Mouse (Mus musculus) heart, embryonic 12.5 days (tissue): ENCODE data around the gene Mlip. TPM values are rescaled to one million over a fixed set of nuclear protein-coding genes. Genes with fewer than 3 reads are reported as not detected.
"Not testable (repeated sequence)": the region's sequence is repeated elsewhere in the genome, so short reads cannot be mapped to it uniquely, and the experiment has no call there.

Source experiments
- ATAC-seq: fragments of 200-750 bp; cut with Nextera tagmentation; 2 replicates; pipeline ENCODE4 v1.8.0; 2017; ENCODE audit warnings: moderate TSS enrichment, moderate library complexity; ENCODE audit not compliant: insufficient number of reproducible peaks, low FRiP score
- H3K27ac ChIP-seq: fragments of 300-500 bp; sonication (generic); 2 replicates; pipeline ENCODE4 v1.5.1; 2016; ENCODE audit warnings: mild to moderate bottlenecking, moderate library complexity; ENCODE audit not compliant: poor library complexity, severe bottlenecking
- H3K27me3 ChIP-seq: fragments of 300-500 bp; sonication (generic); replicated peaks from 2 replicates; pipeline ENCODE4 v1.6.1; 2016; ENCODE audit warnings: mild to moderate bottlenecking, moderate library complexity
- H3K36me3 ChIP-seq: fragments of 300-500 bp; sonication (generic); 2 replicates; pipeline ENCODE4 v1.6.1; 2016; ENCODE audit warnings: mild to moderate bottlenecking, moderate library complexity
- H3K4me1 ChIP-seq: fragments of 300-500 bp; sonication (generic); replicated peaks from 2 replicates; pipeline ENCODE4 v1.6.1; 2016; ENCODE audit warnings: mild to moderate bottlenecking
- H3K4me2 ChIP-seq: fragments of 300-500 bp; sonication (generic); 2 replicates; pipeline ENCODE4 v1.6.1; 2016; ENCODE audit warnings: mild to moderate bottlenecking, moderate library complexity
- H3K4me3 ChIP-seq: fragments of 300-500 bp; sonication (generic); 2 replicates; pipeline ENCODE4 v1.5.1; 2016; ENCODE audit warnings: mild to moderate bottlenecking
- H3K9ac ChIP-seq: fragments of 300-500 bp; sonication (generic); 2 replicates; pipeline ENCODE4 v1.6.1; 2016; ENCODE audit warnings: mild to moderate bottlenecking, moderate library complexity
- H3K9me3 ChIP-seq: fragments of 300-500 bp; sonication (generic); replicated peaks from 2 replicates; pipeline ENCODE4 v1.6.1; 2016; ENCODE audit warnings: mild to moderate bottlenecking, moderate library complexity
- WGBS: fragments of 180-500 bp; shearing (Covaris S2); methylation state at CpG from one replicate; pipeline ENCODE4 v1.1.7; 2016; 5-methylcytosine and 5-hydroxymethylcytosine counted together
- polyA plus RNA-seq: library from polyadenylated mRNA; unstranded; fragments of >200 nt; fragmentation: Nextera tagmentation; extraction: Ambion mirVana; gene quantifications from 2 replicates; pipeline ENCODE4 v1.2.1, GENCODE M21; 2016

The Mlip gene
- polyA plus RNA-seq, 1 experiment from 2014 or later = 70.9 TPM

DNA sequence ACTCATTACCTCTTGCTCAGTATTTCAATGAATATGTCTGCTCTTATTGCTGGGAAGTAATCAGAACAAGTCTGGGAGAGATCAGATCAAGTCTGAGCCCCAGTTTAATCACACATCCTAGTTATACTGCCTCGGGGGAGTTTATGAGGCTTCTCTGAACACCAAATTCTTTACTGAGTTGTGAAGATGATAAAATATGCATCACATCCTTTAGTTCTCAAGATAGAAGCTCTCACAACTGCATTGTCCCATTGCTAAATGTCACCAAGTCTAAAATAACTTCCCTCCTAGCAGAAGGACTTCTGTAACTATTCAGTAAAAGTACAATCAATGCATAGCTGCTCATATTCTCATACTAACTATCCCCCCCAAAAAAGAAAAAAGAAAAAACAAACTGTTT, 154.5 kb downstream of the Mlip start:
- Histone ChIP-seq H3K27me3 (no peaks in the 10 kb centered on the region), H3K27ac (no peak overlapping the region), H3K4me3 (no peak overlapping the region), H3K9ac (no peak overlapping the region), H3K4me1 (0 out of 2 replicates have a peak, but pooled peaks cover 5% of the 10 kb centered on the region), H3K36me3 (no peaks in the 10 kb centered on the region), H3K9me3 (peaks cover 3% of the 10 kb centered on the region; the same call in 1 of the 2 replicates), H3K4me2 (no peak overlapping the region)
- 38% methylated on average over 1 of the region's 1 CpGs for WGBS
- ATAC-seq = no peak

DNA sequence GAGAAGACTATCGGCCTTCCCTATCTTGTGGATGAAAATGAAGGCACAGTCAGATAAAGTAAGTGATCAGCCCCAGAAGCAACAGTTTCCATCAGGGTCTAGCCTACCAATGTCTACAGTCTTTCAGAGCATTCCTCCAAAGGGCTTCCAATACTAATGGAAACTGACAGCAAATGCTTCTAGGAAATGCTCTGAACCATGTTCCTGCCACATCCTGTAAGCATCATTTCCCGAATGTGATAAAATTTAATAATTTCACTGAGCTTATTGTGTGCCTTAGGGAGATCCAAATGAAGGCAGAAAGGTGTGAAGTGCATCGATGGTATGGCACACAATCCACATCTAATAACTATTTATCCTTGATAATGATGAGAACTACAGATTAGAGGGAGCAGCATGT, 173.3 kb downstream of the Mlip start:
- H3K36me3 ChIP-seq = no peaks in the 10 kb centered on the region
- no peaks in the 10 kb centered on the region for H3K9me3 ChIP-seq
- ATAC-seq = no peak
- no peak overlapping the region for H3K4me3 ChIP-seq
- H3K27ac ChIP-seq = no peak overlapping the region
- no peak overlapping the region for H3K4me2 ChIP-seq
- no peaks in the 10 kb centered on the region for H3K4me1 ChIP-seq
- WGBS = 83% methylated on average over 3 of the region's 3 CpGs
- H3K9ac ChIP-seq = no peak overlapping the region
- H3K27me3 ChIP-seq = no peaks in the 10 kb centered on the region

DNA sequence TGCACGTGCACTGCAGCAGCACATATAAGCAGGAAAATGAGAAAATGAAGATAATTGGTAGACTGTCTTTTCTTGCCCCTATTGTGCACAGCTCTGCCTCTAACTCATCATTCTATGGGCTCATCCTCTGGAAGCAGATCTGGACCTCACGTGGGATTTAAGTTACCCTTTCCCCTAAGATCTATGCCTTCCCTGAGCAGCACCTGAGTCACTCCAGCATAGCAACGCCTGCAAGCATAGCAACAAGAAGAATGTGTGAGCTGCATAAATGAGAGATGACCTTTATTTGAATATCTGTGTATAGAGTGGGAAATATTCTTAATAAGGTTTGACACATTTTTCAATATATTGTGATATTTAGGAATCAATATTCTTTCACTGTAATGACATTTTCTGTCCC, 176.9 kb downstream of the Mlip start:
- H3K36me3 ChIP-seq = 0 out of 2 replicates have a peak, but pooled peaks cover 4% of the 10 kb centered on the region
- H3K4me2 ChIP-seq = no peak overlapping the region
- H3K9me3 ChIP-seq = no peaks in the 10 kb centered on the region
- H3K27ac ChIP-seq = no peak overlapping the region
- H3K27me3 ChIP-seq = no peaks in the 10 kb centered on the region
- no peak for ATAC-seq
- no peak overlapping the region for H3K4me3 ChIP-seq
- H3K9ac ChIP-seq = no peak overlapping the region
- WGBS = 74% methylated on average over 3 of the region's 3 CpGs
- H3K4me1 ChIP-seq = no peaks in the 10 kb centered on the region

DNA sequence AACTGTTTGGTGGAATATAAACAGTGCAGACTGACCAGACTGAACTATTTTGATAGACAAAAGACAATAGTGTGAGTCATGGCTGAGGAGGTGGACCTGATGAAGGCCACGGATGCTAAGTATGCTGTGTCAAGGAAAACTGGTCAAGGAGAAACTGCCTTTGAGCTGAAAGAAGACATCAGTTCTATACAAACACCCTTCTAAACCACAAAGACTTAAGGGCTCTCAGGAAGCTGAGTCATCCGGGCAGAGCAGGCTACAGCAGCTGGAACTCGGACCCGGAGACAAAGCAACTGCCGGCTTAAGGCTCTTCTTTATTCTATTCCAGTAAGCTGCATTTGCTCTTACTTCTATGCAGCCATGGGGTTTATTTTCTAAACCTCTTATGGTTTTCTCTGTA, 180.7 kb downstream of the Mlip start:
- H3K4me2 ChIP-seq = no peak overlapping the region

DNA sequence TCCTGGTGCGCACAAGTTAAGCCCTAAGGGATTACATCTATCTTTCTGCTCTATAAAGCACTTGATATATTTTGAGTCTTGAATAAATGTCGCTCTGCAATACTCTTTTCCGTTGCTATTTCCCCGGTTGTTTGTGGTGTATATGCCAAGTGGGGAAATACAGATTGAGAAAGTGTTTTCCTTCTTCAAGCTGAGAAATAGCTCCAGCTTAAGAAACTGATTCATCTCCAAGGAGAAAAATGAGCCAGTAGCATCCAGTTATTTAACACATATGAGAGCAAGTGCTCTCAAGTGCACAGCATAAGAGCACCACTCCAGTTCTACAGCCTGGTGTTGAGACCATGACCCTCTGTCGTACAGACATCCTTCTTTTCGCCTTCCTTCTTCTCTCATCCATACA, 186.9 kb downstream of the Mlip start:
- no peak overlapping the region for H3K4me2 ChIP-seq
- H3K27ac ChIP-seq = no peak overlapping the region
- WGBS = 85% methylated on average over 6 of the region's 6 CpGs
- H3K4me1 ChIP-seq = no peaks in the 10 kb centered on the region
- ATAC-seq = no peak
- H3K9me3 ChIP-seq = no peaks in the 10 kb centered on the region
- no peaks in the 10 kb centered on the region for H3K27me3 ChIP-seq
- no peak overlapping the region for H3K9ac ChIP-seq
- H3K4me3 ChIP-seq = no peak overlapping the region
- H3K36me3 ChIP-seq = no peaks in the 10 kb centered on the region

More for the DNA sequence above, 180.7 kb downstream of the Mlip start:
- H3K27ac ChIP-seq = no peak overlapping the region
- H3K36me3 ChIP-seq = 0 out of 2 replicates have a peak, but pooled peaks cover 4% of the 10 kb centered on the region
- ATAC-seq = no peak
- no peaks in the 10 kb centered on the region for H3K9me3 ChIP-seq
- no peaks in the 10 kb centered on the region for H3K27me3 ChIP-seq
- no peak overlapping the region for H3K4me3 ChIP-seq
- no peak overlapping the region for H3K9ac ChIP-seq
- WGBS = 48% methylated on average over 5 of the region's 5 CpGs
- H3K4me1 ChIP-seq = no peaks in the 10 kb centered on the region

DNA sequence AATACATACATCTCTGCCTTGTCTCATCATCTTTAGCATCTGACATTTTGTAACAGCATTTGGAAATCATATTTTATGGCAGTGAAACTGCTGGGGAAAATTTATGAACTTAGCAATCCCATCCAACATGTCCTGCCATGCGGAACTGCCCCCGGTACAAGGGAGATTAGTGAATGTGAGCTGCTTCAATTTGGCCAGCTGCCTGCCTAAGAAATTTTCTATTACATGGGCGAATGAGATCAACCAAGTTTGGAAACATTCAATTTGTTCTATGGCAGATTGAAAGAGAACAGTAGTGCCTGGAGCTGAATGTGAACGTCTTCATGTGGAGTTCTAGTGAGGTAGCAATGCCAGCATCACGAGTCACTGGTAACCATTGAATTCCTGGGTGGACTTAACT, 191.0 kb downstream of the Mlip start:
- Histone ChIP-seq H3K27ac (no peak overlapping the region), H3K4me3 (no peak overlapping the region), H3K36me3 (0 out of 2 replicates have a peak, but pooled peaks cover 4% of the 10 kb centered on the region), H3K9me3 (no peaks in the 10 kb centered on the region), H3K4me2 (no peak overlapping the region), H3K27me3 (no peaks in the 10 kb centered on the region), H3K4me1 (no peaks in the 10 kb centered on the region), H3K9ac (no peak overlapping the region)
- ATAC-seq = no peak
- whole genome bisulfite sequencing = 81% methylated on average over 5 of the region's 5 CpGs

DNA sequence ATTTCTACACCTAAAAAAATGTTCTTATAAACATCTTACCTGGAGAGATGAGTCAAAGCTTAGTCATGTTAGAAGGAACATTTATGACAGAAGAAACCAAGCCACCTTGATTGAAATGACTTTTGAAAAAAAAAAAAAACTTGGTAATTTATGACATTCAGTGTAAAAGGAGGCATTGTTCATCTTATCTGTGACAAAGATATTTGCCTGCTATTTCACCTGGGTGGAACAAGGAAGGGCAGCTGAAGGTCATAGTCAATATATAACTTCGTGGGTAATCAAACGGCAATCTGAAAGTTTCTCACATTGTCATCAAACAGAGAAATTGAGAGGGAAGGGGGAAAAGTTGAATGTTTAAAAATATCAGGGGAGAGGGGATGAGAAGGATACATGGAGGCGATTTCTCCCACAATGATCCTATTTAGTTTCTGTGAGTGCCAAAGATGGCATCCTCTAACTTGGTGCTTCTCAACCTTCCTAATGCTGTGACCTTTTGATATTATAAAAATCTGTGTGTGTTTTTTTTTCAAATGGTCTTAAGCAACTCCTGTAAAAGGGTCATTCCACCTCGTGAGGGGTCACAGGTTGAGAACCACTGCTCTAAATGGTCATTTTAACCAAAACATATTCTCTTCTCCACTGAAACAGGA, 192.4 kb downstream of the Mlip start:
- no peaks in the 10 kb centered on the region for H3K9me3 ChIP-seq
- no peak overlapping the region for H3K4me3 ChIP-seq
- 0 out of 2 replicates have a peak, but pooled peaks cover 4% of the 10 kb centered on the region for H3K36me3 ChIP-seq
- H3K4me1 ChIP-seq = no peaks in the 10 kb centered on the region
- H3K4me2 ChIP-seq = no peak overlapping the region
- no peak for ATAC-seq
- 77% methylated on average over 4 of the region's 4 CpGs for WGBS
- H3K9ac ChIP-seq = no peak overlapping the region
- no peak overlapping the region for H3K27ac ChIP-seq
- no peaks in the 10 kb centered on the region for H3K27me3 ChIP-seq

DNA sequence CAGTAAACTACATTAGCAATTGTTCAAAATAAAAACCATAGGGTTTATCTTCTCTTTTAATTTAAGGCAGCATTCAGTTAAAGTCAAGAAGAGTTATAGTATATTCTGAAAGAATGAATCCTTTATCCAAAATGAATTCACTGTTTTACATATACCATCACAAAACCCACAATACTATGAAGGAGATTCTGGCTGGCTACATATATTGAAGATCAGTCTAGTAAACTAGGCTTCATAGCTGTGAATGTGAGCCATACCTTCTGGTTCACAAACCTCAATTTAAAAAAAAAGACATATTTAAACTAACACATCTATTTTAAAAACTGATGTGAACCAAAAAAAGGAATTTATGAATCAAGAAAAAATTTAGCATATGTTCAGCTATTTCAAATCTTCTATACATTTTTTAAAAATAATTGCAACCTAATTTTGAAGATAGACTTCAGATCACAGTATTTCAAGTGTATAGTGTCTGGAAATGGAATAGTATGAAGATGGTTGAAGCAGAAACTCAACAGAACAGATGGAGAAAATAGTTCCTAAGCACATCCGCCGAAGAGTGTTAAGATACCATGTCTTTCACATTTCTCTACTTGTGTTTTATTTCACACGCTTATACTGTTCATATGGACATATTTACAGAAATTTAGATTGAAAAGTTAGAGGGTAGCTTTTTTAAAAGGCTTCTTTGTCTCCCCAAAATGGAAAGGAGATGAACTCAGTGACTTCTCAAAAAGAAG, 204.1 kb downstream of the Mlip start:
- ATAC-seq = no peak
- Histone ChIP-seq H3K27ac (no peak overlapping the region), H3K4me3 (no peak overlapping the region), H3K4me2 (no peak overlapping the region), H3K9ac (no peak overlapping the region), H3K9me3 (no peaks in the 10 kb centered on the region), H3K36me3 (0 out of 2 replicates have a peak, but pooled peaks cover 2% of the 10 kb centered on the region), H3K27me3 (no peaks in the 10 kb centered on the region), H3K4me1 (no peaks in the 10 kb centered on the region)
- WGBS = 86% methylated on average over 3 of the region's 3 CpGs

DNA sequence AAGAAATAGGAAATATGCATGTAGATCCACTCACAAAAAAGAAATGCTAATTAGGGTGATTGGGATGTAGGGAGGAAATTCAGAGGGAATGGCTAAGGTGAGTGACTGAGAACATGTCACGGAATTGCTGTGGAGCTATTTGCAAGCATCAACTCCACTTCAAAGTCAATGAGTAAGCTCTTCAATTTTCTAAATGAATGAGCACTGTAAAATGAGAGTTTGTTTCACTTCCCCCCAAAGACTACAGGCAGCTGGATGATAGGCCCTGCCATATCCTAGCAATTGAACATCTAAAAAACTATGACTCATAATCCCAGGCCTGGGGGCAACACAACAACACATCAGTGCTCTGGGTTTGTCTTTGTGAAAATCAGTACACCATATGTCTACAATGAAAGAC, 233.0 kb downstream of the Mlip start:
- Histone ChIP-seq H3K4me1 (peaks cover 9% of the 10 kb centered on the region), H3K9me3 (no peaks in the 10 kb centered on the region), H3K4me3 (no peak overlapping the region), H3K27ac (no peak overlapping the region), H3K36me3 (peaks cover 3% of the 10 kb centered on the region; the same call in 1 of the 2 replicates), H3K4me2 (no peak overlapping the region), H3K27me3 (no peaks in the 10 kb centered on the region), H3K9ac (no peak overlapping the region)
- no peak for ATAC-seq
- WGBS = 76% methylated on average over 1 of the region's 1 CpGs

DNA sequence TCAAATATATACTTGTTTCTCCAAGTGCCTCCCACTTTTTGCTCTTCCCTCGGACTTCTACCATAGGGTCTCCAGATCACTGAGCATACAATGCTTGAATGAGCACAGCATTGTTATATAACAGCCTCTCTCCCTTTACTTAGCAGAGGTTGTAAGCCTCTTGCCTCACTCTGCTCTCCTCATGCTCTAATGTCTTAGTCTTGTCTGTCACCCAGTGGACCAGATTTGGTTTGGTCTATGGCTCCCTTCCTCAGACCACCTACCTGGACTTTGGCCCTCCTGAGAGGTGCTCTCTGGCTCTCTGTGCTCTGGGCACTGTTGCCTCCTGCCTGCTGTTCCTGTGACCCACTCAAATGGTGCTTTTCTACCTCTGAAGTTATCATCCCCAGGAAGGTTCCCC, 255.9 kb downstream of the Mlip start:
- H3K9ac ChIP-seq = no peak overlapping the region
- no peaks in the 10 kb centered on the region for H3K27me3 ChIP-seq
- no peak overlapping the region for H3K4me3 ChIP-seq
- H3K36me3 ChIP-seq = no peaks in the 10 kb centered on the region
- H3K4me2 ChIP-seq = no peak overlapping the region
- no peak overlapping the region for H3K27ac ChIP-seq
- no peaks in the 10 kb centered on the region for H3K9me3 ChIP-seq
- WGBS = 86% methylated on average over 1 of the region's 1 CpGs
- no peaks in the 10 kb centered on the region for H3K4me1 ChIP-seq
- no peak for ATAC-seq

DNA sequence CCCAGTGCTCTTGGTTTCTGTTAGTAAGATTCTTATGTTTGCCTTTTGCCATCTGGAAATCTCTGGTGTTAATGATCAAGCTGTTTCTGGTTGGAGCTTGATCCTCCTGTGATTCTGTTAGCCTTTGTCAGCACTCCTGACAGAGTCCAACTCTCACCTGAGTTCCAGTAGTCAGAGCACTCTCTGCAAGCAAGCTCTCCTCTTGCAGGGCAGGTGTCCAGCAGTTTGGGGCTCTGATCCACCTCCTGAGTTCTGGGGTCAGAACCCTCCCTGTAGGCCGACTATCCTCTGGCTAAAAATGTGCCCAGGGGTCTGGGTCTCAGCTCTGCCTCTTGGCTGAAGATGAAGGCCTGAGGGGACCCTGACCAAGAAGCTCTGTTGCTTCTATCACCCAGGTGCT, 269.5 kb downstream of the Mlip start:
- H3K9me3 ChIP-seq, H3K36me3 ChIP-seq, H3K27ac ChIP-seq, H3K27me3 ChIP-seq, H3K4me2 ChIP-seq, H3K9ac ChIP-seq, H3K4me3 ChIP-seq, ATAC-seq, H3K4me1 ChIP-seq: not testable (repeated sequence)
- 79% methylated on average over 1 of the region's 1 CpGs for WGBS
